Mouse (Mus musculus) midbrain, embryonic 14.5 days (tissue): Measurements from ENCODE around the gene Tmem178b. TPM values are rescaled to one million over a fixed set of nuclear protein-coding genes. Genes with fewer than 3 reads are reported as not detected.
A peak's percentile ranks its signal among the peaks of the same experiment; 100 is the strongest.

Source experiments
- ATAC-seq: fragments of 200-750 bp; cut with Nextera tagmentation; 2 replicates; pipeline ENCODE4 v1.8.0; 2017; ENCODE audit warnings: moderate number of reproducible peaks, moderate library complexity; ENCODE audit not compliant: low FRiP score, low TSS enrichment
- DNase-seq: peaks from one replicate; pipeline ENCODE4 v3.0.0-alpha.2; 2015
- H3K27ac ChIP-seq: fragments of 300-500 bp; sonication (generic); replicated peaks from 2 replicates; pipeline ENCODE4 v1.5.1; 2014; ENCODE audit warnings: mild to moderate bottlenecking, low read depth, low read length, moderate library complexity
- H3K27me3 ChIP-seq: fragments of 300-500 bp; sonication (generic); 2 replicates; pipeline ENCODE4 v1.6.1; 2014; ENCODE audit warnings: low read length, control low read depth, mixed read lengths; ENCODE audit not compliant: control insufficient read depth, insufficient read depth
- H3K36me3 ChIP-seq: fragments of 300-500 bp; sonication (generic); 2 replicates; pipeline ENCODE4 v1.6.1; 2014; ENCODE audit warnings: low read length, control low read depth; ENCODE audit not compliant: control insufficient read depth, insufficient read depth
- H3K4me1 ChIP-seq: fragments of 300-500 bp; sonication (generic); 2 replicates; pipeline ENCODE4 v1.6.1; 2014; ENCODE audit warnings: mild to moderate bottlenecking, antibody characterized with exemption, low read length, control low read depth; ENCODE audit not compliant: control insufficient read depth, insufficient read depth
- H3K4me2 ChIP-seq: fragments of 300-500 bp; sonication (generic); 2 replicates; pipeline ENCODE4 v1.6.1; 2014; ENCODE audit warnings: mild to moderate bottlenecking, low read length, moderate library complexity
- H3K4me3 ChIP-seq: fragments of 300-500 bp; sonication (generic); replicated peaks from 2 replicates; pipeline ENCODE4 v1.5.1; 2014; ENCODE audit warnings: low read depth, low read length
- H3K9ac ChIP-seq: fragments of 300-500 bp; sonication (generic); replicated peaks from 2 replicates; pipeline ENCODE4 v1.6.1; 2014; ENCODE audit warnings: mild to moderate bottlenecking, low read length, moderate library complexity
- H3K9me3 ChIP-seq: fragments of 300-500 bp; sonication (generic); 2 replicates; pipeline ENCODE4 v1.6.1; 2016; ENCODE audit warnings: low read length, control low read depth, mixed read lengths; ENCODE audit not compliant: control insufficient read depth
- WGBS: fragments of 180-500 bp; shearing (Covaris S2); extraction: QIAGEN DNeasy Blood & Tissue Kit; methylation state at CpG from one replicate; pipeline ENCODE4 v1.1.7; 2014; 5-methylcytosine and 5-hydroxymethylcytosine counted together
- polyA plus RNA-seq: library from polyadenylated mRNA; unstranded; fragments of >200 nt; fragmentation: Nextera tagmentation; extraction: Ambion mirVana; gene quantifications from 2 replicates; pipeline ENCODE4 v1.2.1, GENCODE M21; 2014

Gene Tmem178b
- polyA plus RNA-seq, 1 experiment from 2014 or later, result 44.6 TPM

DNA sequence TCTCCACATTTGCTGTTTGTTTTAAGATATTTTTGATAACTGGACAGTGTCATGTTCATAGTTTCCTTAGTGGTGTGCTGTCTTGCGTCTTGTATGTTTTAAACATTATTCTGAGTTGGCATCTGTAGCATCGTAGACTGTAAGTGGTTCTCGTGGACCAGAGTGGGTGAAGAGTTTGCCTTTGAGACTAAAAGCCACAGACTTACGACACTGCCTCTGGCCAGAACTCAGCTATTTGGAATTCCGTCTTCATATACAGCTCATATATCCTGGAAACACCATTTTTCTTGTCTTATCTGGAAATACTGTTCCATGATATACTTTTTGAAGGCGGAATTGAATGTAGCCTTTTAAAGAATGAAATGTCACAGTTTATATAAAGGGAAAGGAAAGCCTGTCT is 260.4 kb downstream of the Tmem178b start:
- no peaks in the 10 kb centered on the region for H3K27me3 ChIP-seq

GRCm38 (mm10) chr6:40135716-40136115 is 262.6 kb downstream of the Tmem178b start:
- H3K27ac ChIP-seq, result no peak overlapping the region
- DNase-seq, result no peak
- H3K36me3 ChIP-seq, result no peaks in the 10 kb centered on the region
- H3K9ac ChIP-seq, result no peak overlapping the region
- H3K27me3 ChIP-seq, result no peaks in the 10 kb centered on the region
- no peaks in the 10 kb centered on the region for H3K9me3 ChIP-seq
- no peak overlapping the region for H3K4me2 ChIP-seq
- H3K4me3 ChIP-seq, result no peak overlapping the region
- ATAC-seq, result no peak
- 80% methylated on average over 6 of the region's 6 CpGs for WGBS
- H3K4me1 ChIP-seq, result peaks cover 20% of the 10 kb centered on the region

More for the DNA sequence above, 260.4 kb downstream of the Tmem178b start:
- WGBS, result 85% methylated on average over 6 of the region's 6 CpGs
- ATAC-seq, result no peak
- DNase-seq, result no peak
- H3K9ac ChIP-seq, result no peak overlapping the region
- no peak overlapping the region for H3K27ac ChIP-seq
- no peak overlapping the region for H3K4me3 ChIP-seq
- H3K9me3 ChIP-seq, result no peaks in the 10 kb centered on the region
- peaks cover 17% of the 10 kb centered on the region for H3K4me1 ChIP-seq
- no peaks in the 10 kb centered on the region for H3K36me3 ChIP-seq
- no peak overlapping the region for H3K4me2 ChIP-seq

DNA sequence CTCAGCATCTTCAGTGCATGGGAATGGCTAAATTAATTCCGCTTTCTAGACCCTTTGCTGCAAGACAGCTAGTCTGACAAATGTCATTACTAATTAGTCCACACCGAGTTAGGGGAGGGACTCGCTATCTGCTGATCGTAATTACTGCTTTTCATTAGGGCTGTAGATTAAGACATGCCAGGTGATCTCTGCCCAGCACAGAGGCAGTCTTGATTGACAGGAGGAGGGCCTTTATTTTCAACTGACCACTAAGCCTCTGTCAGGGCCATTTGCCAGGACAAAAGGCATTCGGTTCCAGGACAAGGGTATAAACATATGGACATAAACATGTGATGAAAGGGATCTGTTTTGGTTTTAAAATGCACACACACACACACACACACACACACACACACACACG is 264.3 kb downstream of the Tmem178b start:
- no peak overlapping the region for H3K4me2 ChIP-seq
- H3K4me3 ChIP-seq, result no peak overlapping the region
- 26% methylated on average over 6 of the region's 6 CpGs for WGBS
- ATAC-seq (peak; percentile 62; the same call in 1 of the 2 replicates), DNase-seq (peak; percentile 26)
- H3K9ac ChIP-seq, result no peak overlapping the region
- H3K4me1 ChIP-seq, result peaks cover 27% of the 10 kb centered on the region
- H3K27ac ChIP-seq, result peak overlapping the region; percentile 56
- H3K9me3 ChIP-seq, result no peaks in the 10 kb centered on the region
- no peaks in the 10 kb centered on the region for H3K27me3 ChIP-seq
- no peaks in the 10 kb centered on the region for H3K36me3 ChIP-seq

GRCm38 (mm10) chr6:40137831-40138520 is 264.9 kb downstream of the Tmem178b start:
- H3K27ac ChIP-seq, result peak overlapping the region; percentile 56
- H3K9ac ChIP-seq, result no peak overlapping the region
- no peak overlapping the region for H3K4me3 ChIP-seq
- peaks cover 27% of the 10 kb centered on the region for H3K4me1 ChIP-seq
- H3K27me3 ChIP-seq, result no peaks in the 10 kb centered on the region
- WGBS, result 56% methylated on average over 7 of the region's 7 CpGs
- DNase-seq (peak; percentile 50), ATAC-seq (peak; percentile 49; the same call in 1 of the 2 replicates)
- no peaks in the 10 kb centered on the region for H3K9me3 ChIP-seq
- H3K36me3 ChIP-seq, result no peaks in the 10 kb centered on the region
- no peak overlapping the region for H3K4me2 ChIP-seq

- Histone ChIP-seq H3K27ac (no peak overlapping the region), H3K9me3 (no peaks in the 10 kb centered on the region), H3K4me1 (peaks cover 18% of the 10 kb centered on the region), H3K36me3 (no peaks in the 10 kb centered on the region), H3K9ac (no peak overlapping the region), H3K27me3 (no peaks in the 10 kb centered on the region), H3K4me3 (no peak overlapping the region), H3K4me2 (no peak overlapping the region)
- 63% methylated on average over 5 of the region's 5 CpGs for WGBS
- no peak for DNase-seq
- no peak for ATAC-seq
Measured at GRCm38 (mm10) chr6:40142582-40142981, 269.5 kb downstream of the Tmem178b start.

DNA sequence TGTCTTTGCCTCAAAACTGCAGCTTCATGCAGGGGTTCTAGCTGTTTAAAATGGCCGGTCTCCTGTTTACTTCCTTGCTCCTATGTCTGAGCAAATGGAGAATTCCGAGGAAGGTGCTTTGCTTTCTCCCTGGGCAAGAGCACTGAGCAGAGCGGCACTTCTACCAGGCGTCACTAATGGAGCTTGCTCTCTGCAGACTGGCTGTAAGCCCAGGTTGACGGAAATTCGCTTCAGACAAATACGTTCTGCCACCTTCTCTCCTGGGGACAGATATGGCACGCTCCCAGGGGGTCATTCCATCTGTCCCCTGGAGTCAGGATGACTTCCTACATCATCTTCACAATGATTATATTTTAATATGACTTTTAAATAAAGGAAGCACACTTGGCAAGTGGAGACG is 271.3 kb downstream of the Tmem178b start:
- H3K9ac ChIP-seq, result no peak overlapping the region
- ATAC-seq (no peak), DNase-seq (no peak)
- no peaks in the 10 kb centered on the region for H3K27me3 ChIP-seq
- 0 out of 2 replicates have a peak, but pooled peaks cover 7% of the 10 kb centered on the region for H3K4me1 ChIP-seq
- no peak overlapping the region for H3K4me2 ChIP-seq
- no peaks in the 10 kb centered on the region for H3K9me3 ChIP-seq
- 85% methylated on average over 9 of the region's 9 CpGs for WGBS
- no peak overlapping the region for H3K27ac ChIP-seq
- H3K4me3 ChIP-seq, result no peak overlapping the region
- H3K36me3 ChIP-seq, result no peaks in the 10 kb centered on the region

DNA sequence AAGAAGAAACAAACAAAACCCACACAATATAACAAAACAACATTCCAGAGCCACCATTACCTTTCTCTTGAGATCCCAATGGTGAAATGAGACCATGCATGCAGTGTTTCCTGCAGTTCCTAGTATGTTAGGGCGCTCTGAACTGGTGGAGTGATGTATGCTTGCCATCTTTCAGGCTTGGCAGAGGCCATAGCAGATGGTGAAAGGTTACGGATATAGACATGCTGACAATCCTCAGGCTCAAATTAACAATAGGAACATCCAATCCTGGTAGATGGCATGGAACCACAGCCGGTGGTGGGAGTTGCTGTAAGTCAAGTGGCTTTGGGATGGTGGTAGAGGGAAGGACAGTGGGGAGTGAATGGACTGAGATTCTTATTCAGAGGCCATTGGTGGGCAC is 272.5 kb downstream of the Tmem178b start:
- Histone ChIP-seq H3K27me3 (no peaks in the 10 kb centered on the region), H3K36me3 (no peaks in the 10 kb centered on the region), H3K9ac (no peak overlapping the region), H3K27ac (no peak overlapping the region), H3K4me3 (no peak overlapping the region), H3K9me3 (no peaks in the 10 kb centered on the region), H3K4me2 (no peak overlapping the region), H3K4me1 (0 out of 2 replicates have a peak, but pooled peaks cover 7% of the 10 kb centered on the region)
- ATAC-seq (no peak), DNase-seq (no peak)
- WGBS, result 90% methylated on average over 3 of the region's 3 CpGs

DNA sequence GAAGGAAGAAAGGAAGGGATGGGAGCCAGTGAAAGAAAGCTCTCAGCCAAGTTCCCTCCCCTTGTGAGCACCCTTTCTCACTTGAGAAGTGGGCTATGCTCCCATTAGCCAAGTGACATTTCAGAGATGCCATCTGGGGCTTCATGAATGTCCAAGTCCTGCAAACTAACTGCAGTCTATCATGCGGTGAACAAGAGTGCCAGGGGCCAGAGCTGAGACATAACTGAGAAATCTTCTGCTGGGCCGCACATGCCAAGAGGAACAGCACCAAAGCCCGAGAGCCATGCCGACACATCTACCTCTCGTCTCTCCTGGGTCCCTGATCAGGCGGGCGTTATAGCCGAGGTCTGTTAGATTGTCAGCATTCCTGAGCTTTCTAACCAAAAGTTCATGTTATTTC is 279.2 kb downstream of the Tmem178b start:
- H3K36me3 ChIP-seq, result no peaks in the 10 kb centered on the region
- WGBS, result 95% methylated on average over 8 of the region's 8 CpGs
- no peak for ATAC-seq
- no peaks in the 10 kb centered on the region for H3K9me3 ChIP-seq
- H3K9ac ChIP-seq, result no peak overlapping the region
- no peak overlapping the region for H3K27ac ChIP-seq
- no peaks in the 10 kb centered on the region for H3K27me3 ChIP-seq
- H3K4me2 ChIP-seq, result no peak overlapping the region
- no peak overlapping the region for H3K4me3 ChIP-seq
- no peak for DNase-seq
- H3K4me1 ChIP-seq, result peaks cover 8% of the 10 kb centered on the region

DNA sequence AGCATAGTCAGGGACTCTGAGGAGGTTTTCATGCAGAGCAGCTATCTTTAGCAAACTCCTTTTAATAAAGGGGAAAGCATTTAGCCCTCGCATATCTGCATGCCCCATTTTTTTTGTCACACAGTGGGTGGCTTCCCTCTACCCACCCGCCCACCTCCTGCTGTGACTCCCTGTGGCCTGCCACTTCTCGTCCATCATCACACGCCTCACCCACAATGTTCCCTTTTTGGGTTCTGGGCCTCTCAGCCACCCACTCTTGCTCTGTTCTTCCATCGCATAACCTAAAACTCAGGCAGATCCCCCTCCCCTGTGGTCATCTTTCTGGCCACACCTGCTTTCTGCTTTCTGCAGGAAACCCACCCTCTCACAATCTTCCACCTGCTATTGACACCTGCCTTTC is 288.3 kb downstream of the Tmem178b start:
- Histone ChIP-seq H3K9me3 (no peaks in the 10 kb centered on the region), H3K9ac (no peak overlapping the region), H3K4me1 (no peaks in the 10 kb centered on the region), H3K27me3 (no peaks in the 10 kb centered on the region), H3K36me3 (no peaks in the 10 kb centered on the region), H3K4me2 (no peak overlapping the region), H3K27ac (no peak overlapping the region), H3K4me3 (no peak overlapping the region)
- DNase-seq (no peak), ATAC-seq (no peak)
- WGBS, result 79% methylated on average over 5 of the region's 5 CpGs
